Mouse (Mus musculus) spleen, adult 12 weeks (tissue): Measurements from ENCODE around the gene Gm6890.
"Not testable (repeated sequence)": the region's sequence is repeated elsewhere in the genome, so short reads cannot be mapped to it uniquely, and the experiment has no call there.

ENCODE experiments used
- DNase-seq: peaks from one replicate; pipeline ENCODE4 v3.0.0; 2022; ENCODE audit warnings: low spot score

Gm6890 gene

DNA sequence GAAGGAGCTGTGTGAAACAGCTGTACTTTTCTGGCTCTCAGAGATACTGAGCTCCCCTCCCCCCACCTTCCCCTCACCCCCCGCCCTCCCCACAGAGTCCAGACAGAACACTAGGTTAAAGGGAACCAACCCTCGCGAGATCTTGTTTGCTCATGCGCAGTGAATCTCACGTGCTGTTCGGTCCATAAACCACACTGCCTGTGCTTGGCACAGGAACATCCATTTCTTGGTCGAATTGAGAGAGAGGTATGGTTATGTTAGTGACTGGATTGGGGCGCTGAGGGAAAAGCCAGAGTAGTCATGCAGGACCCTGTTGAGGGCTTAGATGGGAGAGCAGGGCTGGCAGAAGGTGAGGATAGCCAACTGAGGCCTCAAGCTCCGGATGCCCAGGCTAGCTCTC is at the start of gene Gm6890:
Gm6890 (plus strand) TSS at position 301 of the 400 bp plus-strand sequence.
- not testable (repeated sequence) for DNase-seq

GRCm38 (mm10) chrX:74726195-74726594 is 14.5 kb upstream of the Gm6890 start:
- not testable (repeated sequence) for DNase-seq

DNA sequence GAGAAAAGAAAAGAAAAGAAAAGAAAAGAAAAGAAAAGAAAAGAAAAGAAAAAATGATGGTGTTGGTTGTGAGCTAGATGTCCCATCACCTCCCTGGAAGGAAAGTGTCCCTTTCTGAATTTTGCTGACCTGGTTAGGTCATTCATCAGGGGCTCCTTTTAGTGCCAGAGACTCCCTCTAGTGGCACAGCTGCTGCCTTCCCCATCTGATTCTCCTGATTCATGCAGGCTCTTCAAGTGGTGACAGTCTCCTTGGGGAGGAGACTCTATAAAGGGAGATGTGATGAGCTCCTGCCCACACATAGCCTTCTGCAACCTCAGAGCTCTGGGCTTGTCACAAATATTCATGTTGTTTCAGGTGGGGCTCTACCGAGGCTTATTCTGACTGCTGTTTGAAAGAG is 30.0 kb downstream of the Gm6890 start:
- not testable (repeated sequence) for DNase-seq
